Mouse (Mus musculus) lung, adult 2 months (tissue): ENCODE results near the gene Limk2. TPM values are rescaled to one million over a fixed set of nuclear protein-coding genes. Genes with fewer than 3 reads are reported as not detected.

ENCODE experiments used
- DNase-seq: peaks from one replicate; pipeline ENCODE4 v3.0.0; 2022
- H3K4me1 ChIP-seq: fragments of 200-500 bp; 2 replicates; pipeline ENCODE4 v1.6.1; 2011; ENCODE audit warnings: low read length; ENCODE audit not compliant: control insufficient read depth, insufficient read depth
- H3K4me3 ChIP-seq: fragments of 200-500 bp; replicated peaks from 2 replicates; pipeline ENCODE3; 2011; ENCODE audit warnings: low read depth, mild to moderate bottlenecking, control low read depth, low read length; ENCODE audit errors: extremely low read depth
- CTCF ChIP-seq: fragments of 200-500 bp; IDR thresholded peaks from 2 replicates; pipeline ENCODE4 v1.5.1; 2011; ENCODE audit warnings: mild to moderate bottlenecking, low read length, control low read depth; ENCODE audit not compliant: insufficient read depth
- POLR2A ChIP-seq: fragments of 200-500 bp; IDR thresholded peaks from 2 replicates; pipeline ENCODE4 v1.6.1; 2011; ENCODE audit warnings: low read depth, mild to moderate bottlenecking, control low read depth, low read length, borderline replicate concordance; ENCODE audit errors: extremely low read depth
- WGBS: fragments of 180-500 bp; shearing (Covaris S2); methylation state at CpG from one replicate; pipeline ENCODE4 v1.1.7; 2018; 5-methylcytosine and 5-hydroxymethylcytosine counted together
- polyA plus RNA-seq: library from polyadenylated mRNA; depleted of rRNA; stranded (reverse); fragments of >200 nt; gene quantifications from 2 replicates; pipeline ENCODE4 v1.2.3, GENCODE M21; 2012

Gene Limk2
- polyA plus RNA-seq, 1 experiment: 142 TPM

DNA sequence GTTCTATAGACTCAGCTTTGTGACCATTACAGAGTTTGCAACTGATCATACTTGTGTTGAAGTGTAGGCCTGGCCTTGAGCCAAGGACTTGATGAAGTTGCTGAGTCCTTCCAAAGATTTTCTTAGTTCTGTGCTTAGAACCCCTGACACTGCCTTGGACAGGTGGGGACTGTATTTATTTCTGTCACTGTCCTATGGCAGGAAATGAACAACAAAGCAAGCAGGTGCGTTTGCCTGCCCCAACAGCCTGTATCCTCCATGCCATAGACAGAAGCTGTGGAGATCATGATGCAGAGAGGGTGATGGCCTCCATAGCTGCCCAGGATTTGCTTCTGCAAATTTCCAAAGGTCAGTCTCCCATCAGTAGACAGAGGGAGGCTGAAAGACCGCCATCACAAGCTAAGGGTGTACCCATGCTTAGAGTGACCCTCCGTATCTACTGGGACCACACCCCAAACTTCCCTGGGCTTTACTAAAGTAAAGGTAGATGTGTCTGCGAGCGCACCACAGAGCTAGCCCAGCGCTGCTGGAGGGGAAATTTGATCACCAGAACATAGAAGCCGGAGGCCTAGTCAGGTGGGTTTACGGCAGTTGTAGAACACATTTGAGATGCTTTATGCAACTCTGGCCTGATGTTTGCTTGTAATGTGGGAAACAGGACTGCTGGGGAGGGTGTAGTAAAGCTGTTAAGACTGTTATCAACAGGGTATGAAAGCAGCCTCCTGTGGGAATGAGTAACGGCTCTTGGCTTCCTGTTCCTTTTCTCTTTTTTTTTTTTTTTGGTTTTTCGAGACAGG, 98.0 kb downstream of the Limk2 start:
- no peak for DNase-seq
- TF ChIP-seq CTCF: no peak
- Histone ChIP-seq H3K4me1 (no peaks in the 10 kb centered on the region; the same call in 1 of the 2 replicates), H3K4me3 (no peak overlapping the region)
- 77% methylated on average over 10 of the region's 10 CpGs for WGBS

DNA sequence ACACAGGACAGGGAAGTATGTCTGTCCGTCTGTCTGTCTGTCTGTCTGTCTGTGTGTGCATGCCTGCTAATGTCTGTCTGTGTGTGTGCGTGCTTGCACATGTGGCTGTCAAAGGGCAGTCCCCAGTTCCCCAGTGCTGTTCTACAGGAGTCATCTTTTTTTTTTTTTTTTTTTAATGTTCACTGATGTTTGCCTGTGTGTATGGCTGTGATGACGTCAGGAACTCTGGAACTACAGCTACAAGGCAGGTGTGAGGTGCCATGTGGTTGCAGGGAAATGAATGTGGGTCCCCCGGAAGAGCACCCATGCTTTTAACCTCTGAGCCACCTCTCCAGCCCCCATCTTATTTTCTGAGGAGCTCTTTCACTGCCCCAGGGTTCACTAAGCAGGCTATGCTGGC, 99.1 kb downstream of the Limk2 start:
- DNase-seq: no peak
- H3K4me3 ChIP-seq: no peak overlapping the region
- TF ChIP-seq CTCF: no peak
- no peak for TF ChIP-seq POLR2A
- 88% methylated on average over 4 of the region's 4 CpGs for WGBS
- no peaks in the 10 kb centered on the region; the same call in 1 of the 2 replicates for H3K4me1 ChIP-seq

DNA sequence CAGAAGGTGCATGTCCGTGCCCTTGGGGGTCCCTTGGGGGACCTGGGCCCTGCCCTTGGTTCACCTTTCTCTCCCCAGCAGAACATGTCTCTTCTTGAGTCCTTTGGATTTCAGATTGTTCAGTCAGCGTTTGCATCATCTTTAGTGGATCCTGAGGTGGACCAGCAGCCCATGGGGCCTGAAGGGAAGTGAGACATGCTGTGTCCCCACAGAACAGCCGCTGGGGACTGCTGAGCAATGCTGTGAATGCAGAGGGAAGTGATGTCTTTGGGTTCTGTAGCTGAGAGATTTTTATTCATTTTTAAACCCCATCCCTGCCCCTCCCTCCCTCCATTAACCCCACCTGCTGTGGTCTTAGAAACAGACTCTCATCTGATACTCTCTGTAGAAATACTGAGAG, 101.1 kb downstream of the Limk2 start:
- WGBS: 90% methylated on average over 3 of the region's 3 CpGs
- TF ChIP-seq CTCF (no peak), POLR2A (no peak)

DNA sequence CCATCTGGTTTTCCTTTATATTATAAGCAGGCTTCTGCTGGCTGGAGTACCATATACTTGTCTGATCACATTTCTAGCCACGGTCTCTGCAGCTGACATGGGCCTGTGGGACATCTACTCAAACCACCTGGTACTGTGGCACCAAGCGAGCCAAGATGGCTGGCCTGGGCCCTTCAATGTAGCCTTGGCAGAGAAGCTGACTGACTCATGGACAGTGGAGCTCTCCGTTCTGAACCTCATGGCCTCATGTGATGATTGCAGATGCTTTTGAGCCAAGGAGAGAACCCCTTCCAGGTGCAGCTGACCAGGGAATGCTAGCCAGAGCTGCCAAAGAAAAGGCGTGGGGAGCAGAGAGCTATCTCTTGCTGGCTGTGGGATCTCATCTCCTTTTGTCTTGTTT, 103.2 kb downstream of the Limk2 start:
- no peak for DNase-seq
- 92% methylated on average over 4 of the region's 4 CpGs for WGBS
- no peak overlapping the region for H3K4me3 ChIP-seq
- TF ChIP-seq POLR2A (no peak), CTCF (no peak)
- no peaks in the 10 kb centered on the region; the same call in 1 of the 2 replicates for H3K4me1 ChIP-seq

More for the DNA sequence above, 101.1 kb downstream of the Limk2 start:
- Histone ChIP-seq H3K4me3 (no peak overlapping the region), H3K4me1 (no peaks in the 10 kb centered on the region; the same call in 1 of the 2 replicates)
- no peak for DNase-seq

DNA sequence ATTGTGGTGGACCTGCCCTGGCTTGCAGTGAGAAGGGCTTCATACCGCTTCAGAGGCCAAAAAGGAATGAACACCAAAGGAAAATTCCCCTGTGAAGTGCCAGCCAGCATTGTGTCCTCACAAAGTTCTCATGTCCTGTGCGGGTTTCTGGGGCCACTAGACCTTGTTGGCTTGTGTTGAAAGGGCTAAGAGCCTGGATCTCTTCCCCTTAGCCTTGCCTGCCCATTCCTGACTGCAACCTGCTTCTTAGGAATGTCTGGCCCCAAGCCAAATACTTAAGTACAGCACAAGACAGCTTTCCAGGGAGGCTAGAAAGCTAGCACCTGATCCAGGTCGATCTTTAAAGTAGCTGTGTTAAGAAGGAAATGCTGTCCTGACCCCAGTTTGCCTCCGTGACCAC, 106.2 kb downstream of the Limk2 start:
- peak; percentile 50 for DNase-seq

DNA sequence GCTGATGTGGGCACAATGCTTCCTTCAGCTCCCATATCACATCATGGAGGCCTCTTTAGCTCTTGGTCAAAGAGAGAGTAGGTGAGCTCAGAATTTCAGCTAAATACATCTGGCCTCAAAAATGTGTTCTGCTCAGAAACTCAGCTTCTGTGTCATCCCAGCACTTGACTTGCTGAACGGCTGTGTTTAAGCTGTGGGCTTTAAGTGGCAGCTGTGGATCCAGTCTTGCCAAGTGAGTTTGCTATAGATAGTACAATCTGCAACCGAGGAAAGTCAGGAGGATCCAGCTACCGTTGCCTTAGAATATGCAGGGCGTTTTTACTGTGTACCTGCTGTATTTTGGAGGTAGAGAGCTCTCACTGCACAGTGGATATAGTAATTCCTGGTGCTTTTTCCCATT, 106.6 kb downstream of the Limk2 start:
- 62% methylated on average over 4 of the region's 4 CpGs for WGBS
- Histone ChIP-seq H3K4me3 (no peak overlapping the region), H3K4me1 (peaks cover 3% of the 10 kb centered on the region; the same call in 1 of the 2 replicates)
- no peak for TF ChIP-seq POLR2A
- no peak for TF ChIP-seq CTCF
- DNase-seq: no peak

More for the DNA sequence above, 106.2 kb downstream of the Limk2 start:
- Histone ChIP-seq H3K4me1 (peaks cover 3% of the 10 kb centered on the region; the same call in 1 of the 2 replicates), H3K4me3 (no peak overlapping the region)
- WGBS: 57% methylated on average over 4 of the region's 4 CpGs
- TF ChIP-seq CTCF (no peak), POLR2A (no peak)

DNA sequence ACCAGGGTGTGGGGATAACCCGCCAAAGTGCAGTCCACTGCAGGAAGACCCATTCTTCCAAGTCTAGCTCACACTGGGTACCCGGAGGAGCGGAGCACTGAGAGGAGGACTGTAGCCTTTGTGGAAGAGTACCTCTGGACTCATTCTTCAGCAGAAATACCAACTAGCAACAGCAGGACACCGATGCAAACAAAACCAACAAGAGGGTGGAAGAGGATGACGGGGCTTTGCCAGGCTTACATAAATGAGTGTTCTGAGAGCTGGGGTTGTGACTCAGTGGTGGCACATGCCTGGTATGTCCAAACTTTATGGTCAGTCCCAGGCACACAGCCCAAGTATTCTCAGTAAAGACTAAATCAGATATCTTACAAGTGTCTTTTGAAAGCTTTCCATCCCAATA, 107.9 kb downstream of the Limk2 start:
- H3K4me1 ChIP-seq: peaks cover 3% of the 10 kb centered on the region; the same call in 1 of the 2 replicates
- H3K4me3 ChIP-seq: no peak overlapping the region
- 72% methylated on average over 5 of the region's 5 CpGs for WGBS
- DNase-seq: no peak
- TF ChIP-seq CTCF (no peak), POLR2A (no peak)

DNA sequence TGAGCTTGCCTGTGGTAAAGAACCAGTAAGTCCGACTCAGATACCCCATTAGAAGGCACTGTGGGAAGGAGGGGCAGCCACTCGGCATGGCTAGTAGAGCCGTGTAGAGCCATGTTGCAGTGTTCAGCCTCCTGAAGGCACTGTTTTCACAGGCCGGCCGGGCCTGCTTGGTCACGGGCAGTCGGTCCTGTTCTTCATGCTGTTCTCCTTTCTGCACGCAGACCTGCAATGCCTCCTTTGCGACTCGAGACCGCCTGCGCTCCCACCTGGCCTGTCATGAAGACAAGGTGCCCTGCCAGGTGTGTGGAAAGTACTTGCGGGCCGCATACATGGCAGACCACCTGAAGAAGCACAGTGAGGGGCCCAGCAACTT, 110.2 kb downstream of the Limk2 start:
- no peak for TF ChIP-seq CTCF
- no peak for TF ChIP-seq POLR2A
- no peak for DNase-seq
- Histone ChIP-seq H3K4me1 (peaks cover 3% of the 10 kb centered on the region; the same call in 1 of the 2 replicates), H3K4me3 (no peak overlapping the region)
- 81% methylated on average over 14 of the region's 14 CpGs for WGBS

DNA sequence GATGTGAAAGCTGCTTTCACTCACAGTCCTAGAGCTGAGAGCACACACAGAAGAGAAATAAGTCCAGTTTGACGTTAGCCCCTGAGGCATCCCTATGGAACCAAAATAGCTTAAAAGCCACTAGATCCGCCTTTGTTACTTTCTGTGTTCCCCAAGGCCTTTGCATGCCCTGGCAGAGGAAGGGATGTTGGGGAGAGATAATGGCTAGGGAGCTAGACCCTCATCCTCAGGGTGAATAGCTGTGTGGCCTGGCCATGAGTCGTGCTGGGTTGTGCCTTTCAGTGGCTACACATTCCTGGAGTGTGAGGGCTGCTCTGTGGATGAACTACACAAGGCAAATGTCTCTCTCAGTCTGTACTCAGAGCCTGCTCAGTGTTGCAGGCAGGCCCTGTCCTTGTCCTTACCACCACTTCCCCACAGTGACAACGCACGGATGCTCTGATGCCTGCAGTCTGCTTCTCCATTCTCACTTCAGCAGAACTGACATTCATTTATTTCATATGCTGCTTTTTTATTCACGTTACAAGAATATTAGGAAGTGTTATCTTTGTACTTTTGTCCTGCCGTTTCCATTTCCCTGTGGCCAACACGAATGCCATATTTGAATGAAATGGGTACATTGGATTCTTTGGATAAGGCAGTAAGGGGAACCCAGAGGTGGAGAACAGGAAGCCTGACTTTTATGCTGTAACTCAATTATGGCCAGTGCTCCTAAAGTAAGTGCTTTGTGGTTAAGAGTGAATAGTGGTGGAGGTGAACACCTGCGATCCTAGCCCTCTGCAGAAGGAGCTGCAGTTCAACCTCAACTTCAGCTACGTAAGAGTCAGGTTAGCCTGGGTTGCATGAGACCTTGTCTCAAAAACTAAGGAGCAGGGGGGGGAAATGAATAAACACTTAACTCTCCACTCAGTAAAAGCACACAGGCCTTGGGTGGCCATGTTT, 110.8 kb downstream of the Limk2 start:
- no peak for DNase-seq
- Histone ChIP-seq H3K4me3 (no peak overlapping the region), H3K4me1 (peaks cover 8% of the 10 kb centered on the region; the same call in 1 of the 2 replicates)
- TF ChIP-seq POLR2A (no peak), CTCF (no peak)
- WGBS: 69% methylated on average over 10 of the region's 10 CpGs

DNA sequence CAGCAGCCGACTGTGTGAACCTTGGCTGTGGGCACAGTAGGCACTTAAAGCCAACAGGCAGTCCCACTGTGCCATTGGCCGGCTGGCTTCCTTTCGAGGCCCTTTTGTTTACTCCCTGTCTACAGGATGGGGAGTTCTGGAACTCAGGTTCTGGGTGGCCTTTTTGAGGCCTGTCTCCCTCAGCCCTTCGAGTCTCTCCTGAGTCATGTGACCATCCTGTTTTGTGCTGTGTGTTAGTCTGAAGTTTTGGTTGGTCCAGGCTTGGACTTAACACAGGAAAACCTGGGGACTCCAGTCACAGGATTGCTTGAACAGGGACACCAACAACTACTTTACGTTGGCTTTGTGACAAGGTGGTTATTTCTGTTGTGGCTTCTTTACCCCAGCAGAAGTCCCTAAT, 112.9 kb downstream of the Limk2 start:
- 39% methylated on average over 5 of the region's 5 CpGs for WGBS
- TF ChIP-seq POLR2A (no peak), CTCF (no peak)
- Histone ChIP-seq H3K4me3 (no peak overlapping the region), H3K4me1 (peaks cover 20% of the 10 kb centered on the region)
- no peak for DNase-seq
